Mouse (Mus musculus) ES-E14 (cell line): ENCODE measurements around the gene Ccl1. TPM values are rescaled to one million over a fixed set of nuclear protein-coding genes. Genes with fewer than 3 reads are reported as not detected.

Experiments used
- DNase-seq: peaks from one replicate; pipeline ENCODE4 v3.0.0-alpha.2; 2013; ENCODE audit warnings: low read depth, low spot score
- H3K27ac ChIP-seq: 2 replicates; pipeline ENCODE4 v1.5.1; 2012; ENCODE audit warnings: low read depth, mild to moderate bottlenecking, low read length, moderate library complexity, mixed read lengths; ENCODE audit not compliant: poor library complexity, insufficient read depth, severe bottlenecking
- H3K36me3 ChIP-seq: 2 replicates; pipeline ENCODE4 v1.6.1; 2012; ENCODE audit warnings: mild to moderate bottlenecking, low read length, moderate library complexity, mixed read lengths; ENCODE audit not compliant: control insufficient read depth, poor library complexity, insufficient read depth, severe bottlenecking
- H3K4me1 ChIP-seq, 2 experiments: fragments of 150-350 bp in 1 of 2; sonication (generic) in 1 of 2; 2 replicates each; pipeline ENCODE4 v1.6.1; 2012; ENCODE audit warnings: low read length in 2 of 2, mild to moderate bottlenecking in 1 of 2, mixed read lengths in 1 of 2; ENCODE audit not compliant: control insufficient read depth in 2 of 2, insufficient read depth in 2 of 2, poor library complexity in 1 of 2
- H3K4me3 ChIP-seq, 2 experiments: fragments of 150-350 bp in 1 of 2; sonication (generic) in 1 of 2; 2 replicates each; pipeline ENCODE4 v1.5.1; 2012; ENCODE audit warnings: low read length in 2 of 2, low read depth in 1 of 2, mild to moderate bottlenecking in 1 of 2, mixed read lengths in 1 of 2; ENCODE audit not compliant: insufficient read depth in 1 of 2, poor library complexity in 1 of 2, severe bottlenecking in 1 of 2
- H3K9ac ChIP-seq: 2 replicates; pipeline ENCODE4 v1.6.1; 2012; ENCODE audit warnings: low read depth, mild to moderate bottlenecking, low read length, mixed read lengths; ENCODE audit not compliant: poor library complexity, insufficient read depth, severe bottlenecking
- H3K9me3 ChIP-seq: fragments of 150-350 bp; sonication (generic); 2 replicates; pipeline ENCODE4 v1.6.1; 2012; ENCODE audit warnings: low read depth, mild to moderate bottlenecking, low read length; ENCODE audit not compliant: control insufficient read depth, insufficient read depth
- CHD2 ChIP-seq: IDR thresholded peaks from 2 replicates; pipeline ENCODE4 v1.6.1; 2014; ENCODE audit warnings: mild to moderate bottlenecking, low read depth, low read length, inconsistent platforms
- HCFC1 ChIP-seq: IDR thresholded peaks from 2 replicates; pipeline ENCODE4 v1.6.1; 2012; ENCODE audit warnings: low read length, inconsistent platforms, borderline replicate concordance; ENCODE audit not compliant: insufficient read depth
- MAFK ChIP-seq: IDR thresholded peaks from 2 replicates; pipeline ENCODE4 v1.6.1; 2014; ENCODE audit warnings: mild to moderate bottlenecking, low read depth, low read length, inconsistent platforms; ENCODE audit not compliant: insufficient read depth
- ZC3H11A ChIP-seq: IDR thresholded peaks from 2 replicates; pipeline ENCODE4 v1.6.1; 2012; ENCODE audit warnings: low read depth, mild to moderate bottlenecking, inconsistent platforms, low read length, borderline replicate concordance
- ZNF384 ChIP-seq: IDR thresholded peaks from 2 replicates; pipeline ENCODE4 v1.6.1; 2012; ENCODE audit warnings: low read depth, low read length, inconsistent platforms
- in situ Hi-C, 2 experiments: fragments of 600-800 bp; cut with MboI; formaldehyde crosslinking; loops; one replicate each; pipeline ENCODE4 v1.15.1; 2025; ENCODE audit warnings: low sequenced_read_pairs in 2 of 2, inconsistent platforms in 1 of 2; ENCODE audit not compliant: unreplicated experiment in 2 of 2
- total RNA-seq: library from RNA; depleted of rRNA; stranded (reverse); fragments of 300-350 nt; gene quantifications from 2 replicates; pipeline ENCODE4 v1.2.3, GENCODE M21; 2012; rRNA removed

Ccl1 gene
- total RNA-seq, 1 experiment = 1.7 TPM

DNA sequence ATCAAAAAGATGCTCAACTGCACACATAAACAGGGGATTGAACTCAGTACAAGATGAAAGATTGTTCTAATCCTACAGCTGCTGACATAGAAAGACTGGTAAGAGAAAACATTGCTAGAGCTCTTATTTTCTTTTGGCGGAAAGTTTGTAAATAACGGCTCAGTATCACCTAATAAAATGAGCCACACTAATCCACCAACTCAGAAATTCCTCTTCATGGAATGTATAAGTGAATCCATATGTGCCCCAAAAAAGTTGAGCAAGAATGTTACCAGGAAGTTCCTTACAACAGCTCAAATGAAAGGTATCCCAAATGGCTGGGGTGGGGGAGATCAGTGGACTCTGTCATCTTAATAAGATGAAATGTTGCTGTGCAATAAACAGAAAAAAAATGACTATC, 146.4 kb downstream of the Ccl1 start:
- Histone ChIP-seq H3K36me3 (no peaks in the 10 kb centered on the region), H3K27ac (no peak overlapping the region), H3K9ac (no peak overlapping the region), H3K4me1 (no peaks in the 10 kb centered on the region), H3K4me3 (no peak overlapping the region), H3K9me3 (no peaks in the 10 kb centered on the region)
- in situ Hi-C loops = no loop called here
- TF ChIP-seq MAFK (no peak), HCFC1 (no peak), CHD2 (no peak), ZC3H11A (no peak), ZNF384 (no peak)
- no peak for DNase-seq

DNA sequence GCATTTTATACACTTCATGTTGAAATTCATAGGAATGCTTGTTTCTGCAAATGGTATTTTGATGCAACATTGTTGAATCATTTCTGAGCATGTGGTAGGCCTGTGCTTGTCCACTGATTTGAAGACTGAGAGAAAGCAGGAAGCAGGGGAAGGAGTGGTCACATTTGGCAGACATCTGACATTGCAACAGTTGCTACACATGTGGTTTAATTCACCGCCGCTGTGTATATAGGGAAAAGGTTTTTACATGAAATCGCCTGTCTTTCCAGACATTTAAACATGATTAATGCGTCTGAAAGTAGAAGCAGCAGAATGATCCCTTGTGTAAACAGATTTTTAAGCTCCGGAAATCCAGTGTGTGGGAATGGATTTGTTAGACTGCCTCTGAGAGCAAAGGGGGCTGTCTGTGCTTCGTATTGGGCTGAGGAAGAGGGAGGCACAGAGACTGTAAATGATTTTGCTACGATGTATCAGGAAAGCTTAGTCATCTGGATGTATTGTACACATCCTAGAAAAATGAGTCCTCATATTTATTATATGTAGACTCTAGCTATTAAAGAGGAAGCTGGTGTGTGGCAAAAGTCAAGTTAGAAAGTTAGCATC, 165.9 kb downstream of the Ccl1 start:
- no peaks in the 10 kb centered on the region for H3K36me3 ChIP-seq
- DNase-seq = no peak
- H3K9me3 ChIP-seq = no peaks in the 10 kb centered on the region
- in situ Hi-C loops = no loop called here
- H3K4me1 ChIP-seq = no peaks in the 10 kb centered on the region
- H3K4me3 ChIP-seq = no peak overlapping the region
- no peak overlapping the region for H3K27ac ChIP-seq
- no peak for TF ChIP-seq HCFC1
- TF ChIP-seq ZC3H11A = no peak
- no peak for TF ChIP-seq ZNF384
- no peak for TF ChIP-seq MAFK
- no peak for TF ChIP-seq CHD2
- H3K9ac ChIP-seq = no peak overlapping the region

DNA sequence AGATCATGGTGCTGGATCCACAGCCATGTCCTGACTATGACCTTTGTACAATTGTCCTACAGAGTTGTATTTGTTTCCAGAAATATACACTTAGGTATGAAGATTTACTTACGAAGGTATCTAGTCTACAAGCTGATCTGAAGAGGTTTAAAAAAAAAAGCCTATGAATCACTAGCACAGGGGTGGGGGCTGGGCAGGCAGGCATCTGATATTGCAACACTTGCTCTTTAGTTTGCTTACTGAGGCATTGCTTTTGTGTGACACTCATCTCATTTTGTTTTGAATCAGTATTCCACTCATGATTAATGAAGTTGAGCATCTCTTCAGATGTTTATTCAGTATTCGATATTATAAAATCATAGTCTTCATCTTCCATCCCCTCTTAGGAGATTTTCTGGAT, 169.3 kb downstream of the Ccl1 start:
- no peak overlapping the region for H3K27ac ChIP-seq
- TF ChIP-seq HCFC1 = no peak
- no peak for TF ChIP-seq CHD2
- no peak for TF ChIP-seq MAFK
- no peak for TF ChIP-seq ZNF384
- TF ChIP-seq ZC3H11A = no peak
- H3K9me3 ChIP-seq = no peaks in the 10 kb centered on the region
- no peaks in the 10 kb centered on the region for H3K36me3 ChIP-seq
- H3K4me1 ChIP-seq = no peaks in the 10 kb centered on the region
- no peak overlapping the region for H3K9ac ChIP-seq
- in situ Hi-C loops = no loop called here
- H3K4me3 ChIP-seq = no peak overlapping the region
- no peak for DNase-seq

DNA sequence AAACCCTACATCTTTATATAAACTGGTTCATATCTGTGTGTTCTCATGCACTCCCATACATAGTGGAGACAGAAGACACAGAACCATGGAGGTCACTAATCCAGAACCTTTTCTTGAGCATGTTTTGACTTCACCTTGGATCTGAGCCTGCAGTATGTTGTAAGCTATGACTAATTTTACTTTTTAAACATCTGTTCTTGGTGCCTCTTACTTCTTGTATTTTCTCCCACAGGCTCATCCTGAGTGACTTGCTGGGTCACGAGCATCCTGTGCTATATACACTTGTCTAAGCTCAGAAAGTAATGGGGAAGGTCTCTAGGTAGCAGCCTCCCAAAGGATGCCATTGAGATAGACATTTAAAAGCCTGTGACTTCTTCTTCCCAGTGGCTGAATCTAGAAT, 172.5 kb downstream of the Ccl1 start:
- no peaks in the 10 kb centered on the region for H3K4me1 ChIP-seq
- H3K4me3 ChIP-seq = no peak overlapping the region
- H3K9me3 ChIP-seq = no peaks in the 10 kb centered on the region
- in situ Hi-C loops = no loop called here
- H3K9ac ChIP-seq = no peak overlapping the region
- H3K27ac ChIP-seq = no peak overlapping the region
- TF ChIP-seq ZC3H11A = no peak
- no peak for DNase-seq
- no peaks in the 10 kb centered on the region for H3K36me3 ChIP-seq

Other genes with a start within 250 kb of the Ccl1 start
- gene Ccl11, start 247.9 kb downstream of the Ccl1 start, total RNA-seq = not detected in 2 replicates
- not detected in 2 replicates for gene Ccl12, start 203.8 kb downstream of the Ccl1 start, total RNA-seq
- not detected in 2 replicates for gene Ccl8, start 190.5 kb downstream of the Ccl1 start, total RNA-seq
- gene Tmem132e, start 83.2 kb upstream of the Ccl1 start, total RNA-seq = 0.16 and 0.40 TPM in 2 replicates